Mouse (Mus musculus) cerebellum, adult 2 months (tissue): ENCODE data around the gene Gas6.

ENCODE experiments used
- CTCF ChIP-seq: fragments of 200-500 bp; IDR thresholded peaks from 2 replicates; pipeline ENCODE4 v1.5.1; 2011; ENCODE audit warnings: low read depth, mild to moderate bottlenecking, control low read depth, low read length, moderate library complexity, borderline replicate concordance; ENCODE audit not compliant: insufficient read depth
- POLR2A ChIP-seq: fragments of 200-500 bp; IDR thresholded peaks from 2 replicates; pipeline ENCODE4 v1.6.1; 2011; ENCODE audit warnings: low read length, control low read depth, borderline replicate concordance; ENCODE audit not compliant: insufficient read depth

GRCm38 (mm10) chr8:13466989-13467388 is 27.3 kb downstream of the Gas6 start:
- TF ChIP-seq CTCF = peak; percentile 60
- TF ChIP-seq POLR2A = no peak
